Mouse (Mus musculus): ENCODE measurements around the gene Jmjd1c. TPM values are rescaled to one million over a fixed set of nuclear protein-coding genes. Genes with fewer than 3 reads are reported as not detected.

The Jmjd1c gene
- polyA plus RNA-seq, 1 experiment, result 31.5 TPM

- DNase-seq, result no peak
- TF ChIP-seq POLR2A (IDR thresholded peaks at IDR 0.05; ENCODE audit: control insufficient read depth, extremely low read depth, insufficient read depth, low read length, poor library complexity) (no peak), CTCF (IDR thresholded peaks at IDR 0.05; ENCODE audit: borderline replicate concordance, control insufficient read depth, extremely low read depth, insufficient read depth, low read length, poor library complexity) (no peak)
- no peak overlapping the region for H3K4me3 ChIP-seq (ENCODE audit: control insufficient read depth, insufficient read depth, low read length)
- no peaks in the 10 kb centered on the region for H3K36me3 ChIP-seq (ENCODE audit: control insufficient read depth, insufficient read depth, low read length)
- peaks cover 2% of the 10 kb centered on the region for H3K4me1 ChIP-seq (replicated peaks; ENCODE audit: control insufficient read depth, insufficient read depth, low read length)
- WGBS, result 84% methylated on average over 5 of the region's 5 CpGs
- no peak overlapping the region for H3K27ac ChIP-seq (ENCODE audit: control insufficient read depth, insufficient read depth, low read length)
- no peaks in the 10 kb centered on the region for H3K27me3 ChIP-seq (ENCODE audit: control insufficient read depth, insufficient read depth, low read length)
Measured at GRCm38 (mm10) chr10:67180799-67181198, 84.9 kb downstream of the Jmjd1c start.

DNA sequence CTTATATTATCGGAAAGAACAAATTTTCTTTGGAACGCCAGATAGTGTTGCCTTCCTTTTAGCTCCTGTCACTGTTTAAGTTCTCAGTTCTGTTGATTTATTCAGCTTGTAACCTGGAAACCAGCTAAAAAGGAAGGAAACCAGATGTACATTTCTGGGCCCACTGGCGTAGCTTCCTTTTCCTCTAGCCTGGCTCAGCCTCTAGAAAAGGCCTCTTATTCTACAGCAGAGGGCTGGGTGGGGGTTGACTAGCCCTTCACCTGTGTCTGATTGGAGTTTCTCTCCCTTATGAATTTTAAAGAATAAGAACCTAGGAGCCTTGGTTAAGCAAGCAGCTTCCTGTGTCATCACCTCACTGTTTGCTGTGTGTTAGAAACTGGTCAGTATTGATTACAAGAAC, 86.7 kb downstream of the Jmjd1c start:
- Histone ChIP-seq H3K27me3 (ENCODE audit: control insufficient read depth, insufficient read depth, low read length) (no peaks in the 10 kb centered on the region), H3K36me3 (ENCODE audit: control insufficient read depth, insufficient read depth, low read length) (no peaks in the 10 kb centered on the region), H3K4me3 (ENCODE audit: control insufficient read depth, insufficient read depth, low read length) (no peak overlapping the region), H3K4me1 (replicated peaks; ENCODE audit: control insufficient read depth, insufficient read depth, low read length) (peaks cover 2% of the 10 kb centered on the region), H3K27ac (ENCODE audit: control insufficient read depth, insufficient read depth, low read length) (no peak overlapping the region)
- peak; percentile 33 for DNase-seq
- WGBS, result 41% methylated on average over 3 of the region's 3 CpGs
- no peak for TF ChIP-seq POLR2A (IDR thresholded peaks at IDR 0.05; ENCODE audit: control insufficient read depth, extremely low read depth, insufficient read depth, low read length, poor library complexity)
- no peak for TF ChIP-seq CTCF (IDR thresholded peaks at IDR 0.05; ENCODE audit: borderline replicate concordance, control insufficient read depth, extremely low read depth, insufficient read depth, low read length, poor library complexity)

DNA sequence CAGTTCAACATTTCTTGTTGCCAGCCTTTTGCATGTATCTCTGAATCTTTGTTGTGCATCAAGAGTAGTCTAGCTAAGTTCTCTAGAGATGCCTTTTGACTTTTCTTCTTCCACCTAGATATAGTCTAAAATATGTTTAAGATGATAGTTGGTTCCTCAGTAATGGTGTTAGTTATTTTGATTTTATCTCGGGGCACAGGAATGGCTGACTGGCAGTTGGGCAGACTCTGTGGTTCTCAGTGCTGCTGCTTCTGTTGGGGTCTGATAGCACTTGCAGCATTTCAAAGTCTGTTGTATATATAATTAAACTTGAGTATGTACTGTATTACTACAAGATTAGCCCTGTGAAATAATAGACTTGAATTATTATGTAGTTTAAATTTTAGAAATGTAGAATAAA, 87.2 kb downstream of the Jmjd1c start:
- H3K27me3 ChIP-seq (ENCODE audit: control insufficient read depth, insufficient read depth, low read length), result no peaks in the 10 kb centered on the region
- H3K27ac ChIP-seq (ENCODE audit: control insufficient read depth, insufficient read depth, low read length), result no peak overlapping the region
- H3K4me3 ChIP-seq (ENCODE audit: control insufficient read depth, insufficient read depth, low read length), result no peak overlapping the region
- peaks cover 2% of the 10 kb centered on the region for H3K4me1 ChIP-seq (replicated peaks; ENCODE audit: control insufficient read depth, insufficient read depth, low read length)
- 3% methylated on average over 1 of the region's 1 CpGs for WGBS
- H3K36me3 ChIP-seq (ENCODE audit: control insufficient read depth, insufficient read depth, low read length), result no peaks in the 10 kb centered on the region
- TF ChIP-seq CTCF (IDR thresholded peaks at IDR 0.05; ENCODE audit: borderline replicate concordance, control insufficient read depth, extremely low read depth, insufficient read depth, low read length, poor library complexity), result no peak
- TF ChIP-seq POLR2A (IDR thresholded peaks at IDR 0.05; ENCODE audit: control insufficient read depth, extremely low read depth, insufficient read depth, low read length, poor library complexity), result no peak
- no peak for DNase-seq

GRCm38 (mm10) chr10:67184441-67185070, 88.6 kb downstream of the Jmjd1c start:
- Histone ChIP-seq H3K27me3 (ENCODE audit: control insufficient read depth, insufficient read depth, low read length) (no peaks in the 10 kb centered on the region), H3K36me3 (ENCODE audit: control insufficient read depth, insufficient read depth, low read length) (no peaks in the 10 kb centered on the region), H3K27ac (ENCODE audit: control insufficient read depth, insufficient read depth, low read length) (0 out of 2 replicates have a peak overlapping the region, but pooled peaks have one; percentile 13), H3K4me3 (ENCODE audit: control insufficient read depth, insufficient read depth, low read length) (no peak overlapping the region), H3K4me1 (replicated peaks; ENCODE audit: control insufficient read depth, insufficient read depth, low read length) (peaks cover 4% of the 10 kb centered on the region)
- WGBS, result 72% methylated on average over 3 of the region's 3 CpGs
- TF ChIP-seq POLR2A (IDR thresholded peaks at IDR 0.05; ENCODE audit: control insufficient read depth, extremely low read depth, insufficient read depth, low read length, poor library complexity), result no peak
- no peak for DNase-seq

DNA sequence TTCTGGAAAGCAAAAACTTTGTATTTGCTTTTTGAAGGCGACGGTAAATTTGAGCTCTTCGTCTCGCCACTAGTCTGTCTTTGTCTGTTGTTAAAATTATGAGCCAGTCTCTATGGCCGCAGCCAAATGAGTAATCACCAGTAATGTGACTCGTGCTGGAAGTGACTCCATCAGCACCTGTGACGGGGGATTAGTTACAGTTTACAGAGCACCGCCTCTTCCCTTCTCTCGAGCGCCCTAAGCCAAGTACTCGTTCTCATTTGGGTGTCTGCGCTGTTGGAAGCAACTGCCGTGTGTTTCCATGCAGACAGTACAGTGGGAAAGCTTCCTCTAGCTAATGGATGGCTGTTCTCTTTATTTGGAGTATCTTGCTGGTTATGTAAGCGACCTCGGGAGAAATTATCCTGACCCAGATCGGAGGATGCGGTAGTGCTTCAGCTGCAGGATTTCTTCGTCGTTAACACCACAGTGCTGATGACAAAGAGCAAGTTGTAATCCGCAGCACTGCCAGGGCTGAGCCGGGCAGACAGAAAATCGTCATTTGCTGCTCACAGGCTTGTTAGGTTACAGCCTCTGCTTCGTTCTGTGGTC, 89.7 kb downstream of the Jmjd1c start:
- Histone ChIP-seq H3K27me3 (ENCODE audit: control insufficient read depth, insufficient read depth, low read length) (no peaks in the 10 kb centered on the region), H3K4me1 (replicated peaks; ENCODE audit: control insufficient read depth, insufficient read depth, low read length) (peaks cover 4% of the 10 kb centered on the region), H3K36me3 (ENCODE audit: control insufficient read depth, insufficient read depth, low read length) (no peaks in the 10 kb centered on the region; the same call in 1 of the 2 replicates), H3K4me3 (ENCODE audit: control insufficient read depth, insufficient read depth, low read length) (peak overlapping the region; percentile 84), H3K27ac (ENCODE audit: control insufficient read depth, insufficient read depth, low read length) (peak overlapping the region; percentile 94)
- DNase-seq, result peak; percentile 75
- peak; percentile 59; the same call in 1 of the 2 replicates for TF ChIP-seq POLR2A (IDR thresholded peaks at IDR 0.05; ENCODE audit: control insufficient read depth, extremely low read depth, insufficient read depth, low read length, poor library complexity)
- no peak for TF ChIP-seq CTCF (IDR thresholded peaks at IDR 0.05; ENCODE audit: borderline replicate concordance, control insufficient read depth, extremely low read depth, insufficient read depth, low read length, poor library complexity)
- under 1% methylated on average over 23 of the region's 23 CpGs for WGBS

DNA sequence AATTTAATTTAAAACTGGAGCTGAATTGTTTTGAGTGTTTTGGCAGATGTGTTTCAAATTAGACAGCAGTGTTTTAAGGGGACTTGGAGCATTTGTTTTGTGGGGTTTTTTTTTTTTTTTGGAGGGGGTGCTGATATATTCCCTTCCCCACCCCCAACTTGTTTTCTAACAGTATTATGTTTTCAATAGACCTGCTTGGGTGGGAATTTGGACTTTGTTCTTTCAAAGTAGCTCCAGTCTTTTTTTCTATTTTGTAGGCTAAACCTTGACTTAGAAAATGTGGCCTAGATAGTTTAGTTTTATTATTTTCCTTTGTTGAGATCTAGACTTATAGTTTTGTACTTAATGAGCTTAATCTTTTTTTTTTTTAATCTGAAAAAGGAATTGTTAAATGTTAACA, 90.6 kb downstream of the Jmjd1c start:
- H3K4me1 ChIP-seq (replicated peaks; ENCODE audit: control insufficient read depth, insufficient read depth, low read length), result peaks cover 4% of the 10 kb centered on the region
- H3K4me3 ChIP-seq (ENCODE audit: control insufficient read depth, insufficient read depth, low read length), result no peak overlapping the region
- H3K27ac ChIP-seq (ENCODE audit: control insufficient read depth, insufficient read depth, low read length), result no peak overlapping the region
- DNase-seq, result no peak
- peaks cover 3% of the 10 kb centered on the region; the same call in 1 of the 2 replicates for H3K36me3 ChIP-seq (ENCODE audit: control insufficient read depth, insufficient read depth, low read length)
- TF ChIP-seq POLR2A (IDR thresholded peaks at IDR 0.05; ENCODE audit: control insufficient read depth, extremely low read depth, insufficient read depth, low read length, poor library complexity), result no peak
- TF ChIP-seq CTCF (IDR thresholded peaks at IDR 0.05; ENCODE audit: borderline replicate concordance, control insufficient read depth, extremely low read depth, insufficient read depth, low read length, poor library complexity), result no peak
- H3K27me3 ChIP-seq (ENCODE audit: control insufficient read depth, insufficient read depth, low read length), result no peaks in the 10 kb centered on the region

Data from thymus, adult 2 months (tissue).